8 mouse cellular contexts compared by ENCODE assay signal in the genomic region with DNA sequence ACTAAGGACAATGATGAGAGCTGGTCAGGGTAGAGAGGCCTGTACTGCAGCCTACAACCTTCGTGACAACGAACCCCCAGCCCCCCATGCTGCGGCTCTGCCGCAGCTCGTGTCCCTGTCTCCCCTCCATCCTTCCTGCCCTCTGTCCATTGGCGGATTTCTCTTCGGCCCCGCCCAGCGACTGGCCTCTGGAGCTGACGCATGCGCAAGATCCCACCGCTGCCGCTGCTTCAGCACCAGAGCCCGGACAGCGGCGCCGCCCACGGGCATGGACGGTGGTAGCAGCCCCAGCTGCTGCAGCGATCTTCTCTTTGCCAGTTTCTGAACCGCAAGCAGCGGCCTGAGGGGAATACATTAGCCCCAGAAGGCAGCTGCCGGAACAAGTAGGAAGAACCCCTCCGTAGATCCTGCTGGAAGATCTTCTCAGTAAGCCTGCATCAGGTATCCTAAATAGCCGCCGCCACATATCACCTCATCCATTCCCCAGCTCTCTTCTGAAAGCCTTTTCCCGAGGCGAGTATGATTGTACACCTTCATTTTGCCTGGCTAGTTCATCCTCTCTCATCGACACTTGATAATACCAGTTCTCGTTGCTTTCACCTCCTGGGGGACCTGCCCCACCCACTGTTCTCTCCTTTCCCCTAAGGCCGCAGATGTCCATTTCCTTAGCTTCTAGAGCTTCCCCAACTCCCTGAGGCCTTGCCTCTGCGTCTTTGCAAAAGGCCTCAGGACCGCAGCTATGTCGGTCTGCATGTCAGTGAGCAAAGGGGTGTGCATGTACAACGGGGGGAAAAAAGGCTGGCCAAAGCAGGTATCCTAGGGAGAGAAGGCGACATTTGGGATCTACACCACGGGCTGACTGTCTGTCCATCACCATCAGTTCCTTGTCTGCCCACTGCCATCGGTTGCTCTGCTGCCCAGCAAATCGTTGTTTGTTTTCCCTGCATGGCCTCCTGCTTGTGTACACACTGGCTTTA. TPM values are rescaled to one million over a fixed set of nuclear protein-coding genes. Genes with fewer than 3 reads are reported as not detected.
DNase-seq lines count a peak whose midpoint lies in the region; ATAC-seq and TF ChIP-seq lines count a peak whose summit lies in the region.

A gene (plus strand): TSS at position 216 of the 977 bp plus-strand sequence.

- DNase-seq in 3T3-L1 (ENCODE audit: low read depth, low spot score), result peak; percentile 93
- DNase-seq in adrenal gland, postnatal 4 days (ENCODE audit: low spot score in 2 of 2), result peak; percentile 88 to 89
- DNase-seq in embryonic facial prominence, embryonic 14.5 days (ENCODE audit: low spot score), result peak; percentile 94
- peak; percentile 90 to 91 for DNase-seq in heart, adult 9 months (ENCODE audit: low spot score in 2 of 2)
- peak; percentile 43 for DNase-seq in liver, adult 2 months (ENCODE audit: extremely low read depth, low read depth, low spot score)
- peak; percentile 77 to 83 for DNase-seq in spleen, postnatal 36 days (ENCODE audit: low spot score in 2 of 2)

- H3K4me3 ChIP-seq in embryonic facial prominence, embryonic 14.5 days (ENCODE audit: low read depth, low read length), result peak within 1 kb of the TSS; percentile 32
- H3K4me3 ChIP-seq in kidney, embryonic 14.5 days (ENCODE audit: low read length), result peak within 1 kb of the TSS; percentile 34
- H3K4me3 ChIP-seq in liver, adult 2 months (ENCODE audit: insufficient read depth, low read depth, low read length), result 0 out of 2 replicates have a peak within 1 kb of the TSS, but pooled peaks have one; percentile 11

- peak; percentile 95 for ATAC-seq in embryonic facial prominence, embryonic 14.5 days (ENCODE audit: low read depth)
- ATAC-seq in kidney, embryonic 14.5 days (ENCODE audit: low FRiP score, low TSS enrichment), result peak; percentile 91
- ATAC-seq in monocyte, adult 5-6 weeks (replicated peaks; ENCODE audit: insufficient number of reproducible peaks, low FRiP score, low TSS enrichment, poor library complexity, severe bottlenecking), result peak; percentile 71; the same call in 1 of the 2 replicates

- no peak within 1 kb of the TSS for H3K27ac ChIP-seq in embryonic facial prominence, embryonic 14.5 days (replicated peaks; ENCODE audit: low read depth, low read length)
- no peak within 1 kb of the TSS for H3K27ac ChIP-seq in kidney, embryonic 14.5 days (ENCODE audit: low read depth, low read length)
- H3K27ac ChIP-seq in liver, adult 2 months (replicated peaks; ENCODE audit: insufficient read depth, low read depth, low read length), result no peak within 1 kb of the TSS

- no peaks in the 10 kb centered on the region for H3K79me2 ChIP-seq in liver, adult 2 months (ENCODE audit: control insufficient read depth, insufficient read depth, low read length)

- no peaks in the 10 kb centered on the region for H3K36me3 ChIP-seq in embryonic facial prominence, embryonic 14.5 days (ENCODE audit: control insufficient read depth, insufficient read depth, low read length)
- H3K36me3 ChIP-seq in kidney, embryonic 14.5 days (ENCODE audit: control insufficient read depth, insufficient read depth, low read length), result no peaks in the 10 kb centered on the region
- no peaks in the 10 kb centered on the region for H3K36me3 ChIP-seq in liver, adult 2 months (ENCODE audit: control insufficient read depth, insufficient read depth, low read length)

- 0 out of 2 replicates have a peak within 1 kb of the TSS, but pooled peaks have one; percentile 28 for H3K9ac ChIP-seq in embryonic facial prominence, embryonic 14.5 days (ENCODE audit: low read depth, low read length)
- H3K9ac ChIP-seq in kidney, embryonic 14.5 days (ENCODE audit: low read depth, low read length), result 0 out of 2 replicates have a peak within 1 kb of the TSS, but pooled peaks have one; percentile 7
- H3K9ac ChIP-seq in liver, adult 2 months (ENCODE audit: low read depth, low read length), result no peak within 1 kb of the TSS

- TF ChIP-seq CTCF in liver, adult 2 months (IDR thresholded peaks at IDR 0.05; ENCODE audit: low read depth, low read length), result peak; percentile 57

- H3K4me1 ChIP-seq in embryonic facial prominence, embryonic 14.5 days (ENCODE audit: control insufficient read depth, insufficient read depth, low read length), result 0 out of 2 replicates have a peak, but pooled peaks cover 6% of the 10 kb centered on the region
- peaks cover 6% of the 10 kb centered on the region; the same call in 1 of the 2 replicates for H3K4me1 ChIP-seq in kidney, embryonic 14.5 days (ENCODE audit: control insufficient read depth, insufficient read depth, low read length)
- H3K4me1 ChIP-seq in liver, adult 2 months (ENCODE audit: control insufficient read depth, insufficient read depth, low read length), result no peaks in the 10 kb centered on the region

- 0 out of 2 replicates have a peak, but pooled peaks cover 7% of the 10 kb centered on the region for H3K27me3 ChIP-seq in embryonic facial prominence, embryonic 14.5 days (replicated peaks; ENCODE audit: control insufficient read depth, insufficient read depth, low read length)
- H3K27me3 ChIP-seq in kidney, embryonic 14.5 days (ENCODE audit: control insufficient read depth, insufficient read depth, low read length), result 0 out of 2 replicates have a peak, but pooled peaks cover 4% of the 10 kb centered on the region
- no peaks in the 10 kb centered on the region for H3K27me3 ChIP-seq in liver, adult 2 months (ENCODE audit: control insufficient read depth, insufficient read depth, low read length)

- peak within 1 kb of the TSS; percentile 57 for H3K4me2 ChIP-seq in embryonic facial prominence, embryonic 14.5 days (ENCODE audit: low read depth, low read length)
- peak within 1 kb of the TSS; percentile 69 for H3K4me2 ChIP-seq in kidney, embryonic 14.5 days (replicated peaks; ENCODE audit: low read depth, low read length)

- no peak for TF ChIP-seq POLR2A in liver, adult 2 months (IDR thresholded peaks at IDR 0.05; ENCODE audit: extremely low read depth, insufficient read depth, low read length)

- H3K9me3 ChIP-seq in embryonic facial prominence, embryonic 14.5 days (ENCODE audit: control insufficient read depth, low read length), result no peaks in the 10 kb centered on the region
- no peaks in the 10 kb centered on the region for H3K9me3 ChIP-seq in kidney, embryonic 14.5 days (ENCODE audit: control insufficient read depth, low read length)

- 10% methylated on average over 39 of the region's 39 CpGs for WGBS in embryonic facial prominence, embryonic 14.5 days
- 12% methylated on average over 39 of the region's 39 CpGs for WGBS in kidney, embryonic 14.5 days
- WGBS in liver, adult 2 months, result 11% methylated on average over 39 of the region's 39 CpGs

RNA-seq across cellular contexts. Expression of the gene that starts here (rescaled TPM):
- total RNA-seq in adrenal gland, postnatal 4 days (2021), result 10 to 100 TPM; 53.4 to 54.0 TPM
- polyA plus RNA-seq in embryonic facial prominence, embryonic 14.5 days (2014; fragmentation: Nextera tagmentation; extraction: Ambion mirVana), result 1.4 and 2.3 TPM in 2 replicates
- 0.05 TPM in 1 of 2 replicates, not detected in the other for polyA plus RNA-seq in kidney, embryonic 14.5 days (2014; fragmentation: Nextera tagmentation; extraction: Ambion mirVana)
- 1.0 and 1.3 TPM in 2 replicates for total RNA-seq in liver, adult 2 months (2014; rRNA removed)
- 1.3 and 1.5 TPM in 2 replicates for polyA plus RNA-seq in liver, adult 2 months (2012; rRNA removed)
- not detected in 3 replicates for total RNA-seq in monocyte, adult 5-6 weeks (2017)

Comparison
In these comparisons a context has a peak if more than half of its experiments do, and no peak if none do; other contexts are left out.
1. RNA of the gene that starts here (total RNA-seq): 53.4 to 54.0 TPM in adrenal gland, postnatal 4 days; 1.0 to 1.3 TPM in liver, adult 2 months and not detected in monocyte, adult 5-6 weeks; every median in the first group is over 10 times any median in the second.
2. Peak in ATAC-seq, H3K4me3 ChIP-seq, H3K9ac ChIP-seq and H3K4me2 ChIP-seq in kidney, embryonic 14.5 days; RNA of the gene not detected or under 1 TPM.
3. Peak in ATAC-seq in monocyte, adult 5-6 weeks; RNA of the gene not detected or under 1 TPM.
4. DNase-seq: peak in every context shown above with its lines; median percentile 94 in embryonic facial prominence, embryonic 14.5 days; 93 in 3T3-L1; 90 in heart, adult 9 months; 88 in adrenal gland, postnatal 4 days; 80 in spleen, postnatal 36 days; 43 in liver, adult 2 months.
5. Peak in every context shown above with its lines, with median percentiles within 50 percentile points of each other: ATAC-seq and H3K4me3 ChIP-seq.